ENCODE assay signal across 11 mouse cellular contexts in the genomic region with DNA sequence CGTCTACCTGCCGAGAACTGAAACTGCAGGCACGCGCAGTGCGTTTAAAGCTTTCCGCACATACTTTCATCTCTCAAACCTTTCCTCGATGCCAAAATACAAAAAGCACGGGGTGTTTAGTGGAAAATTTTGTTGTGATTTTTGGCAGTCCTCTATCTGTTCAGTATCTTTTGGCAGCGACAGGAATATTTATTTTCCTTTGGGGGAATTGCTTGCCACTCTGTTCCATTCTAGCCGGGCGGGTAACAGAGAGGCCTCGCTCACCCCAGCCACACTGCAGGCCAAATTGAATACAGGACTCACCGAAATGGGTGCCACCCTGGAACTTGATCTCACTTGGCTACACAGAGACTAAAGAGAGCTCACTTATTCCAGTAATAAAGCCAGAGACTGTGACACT.
DNase-seq lines count a peak whose midpoint lies in the region; ATAC-seq lines count a peak whose summit lies in the region.
"Had no signal": no experiment of that assay in that cellular context is flagged by ENCODE, and none has a peak within 500 bp of the region (broad histone marks: within the 10 kb centered on the region; RNA-seq: fewer than 3 reads in every experiment).

No protein-coding gene starts in this region.

- no peaks in the 10 kb centered on the region for H3K9me3 ChIP-seq in heart, embryonic 10.5 days
- no peaks in the 10 kb centered on the region for H3K9me3 ChIP-seq in intestine, embryonic 15.5 days
- H3K9me3 ChIP-seq: embryonic facial prominence, embryonic 12.5 days had no signal

- no peaks in the 10 kb centered on the region for H3K27me3 ChIP-seq in heart, embryonic 10.5 days (ENCODE audit: insufficient read depth, poor library complexity, severe bottlenecking)
- H3K27me3 ChIP-seq in intestine, embryonic 15.5 days (replicated peaks): no peaks in the 10 kb centered on the region
- H3K27me3 ChIP-seq: embryonic facial prominence, embryonic 12.5 days; Patski had no signal

- no peak overlapping the region for H3K4me2 ChIP-seq in intestine, embryonic 15.5 days (replicated peaks)
- H3K4me2 ChIP-seq: embryonic facial prominence, embryonic 12.5 days had no signal

- no peaks in the 10 kb centered on the region for H3K36me3 ChIP-seq in heart, embryonic 10.5 days
- H3K36me3 ChIP-seq in intestine, embryonic 15.5 days: no peaks in the 10 kb centered on the region
- H3K36me3 ChIP-seq: embryonic facial prominence, embryonic 12.5 days had no signal

- no peak overlapping the region for H3K27ac ChIP-seq in heart, embryonic 10.5 days
- H3K27ac ChIP-seq in intestine, embryonic 15.5 days: no peak overlapping the region
- H3K27ac ChIP-seq: embryonic facial prominence, embryonic 12.5 days had no signal

- 56% methylated on average over 13 of the region's 13 CpGs for WGBS in heart, embryonic 10.5 days
- WGBS in intestine, embryonic 15.5 days: 66% methylated on average over 13 of the region's 13 CpGs

- H3K4me1 ChIP-seq in heart, embryonic 10.5 days: no peaks in the 10 kb centered on the region
- H3K4me1 ChIP-seq in intestine, embryonic 15.5 days (replicated peaks): no peaks in the 10 kb centered on the region
- H3K4me1 ChIP-seq: embryonic facial prominence, embryonic 12.5 days had no signal

- ATAC-seq in intestine, embryonic 15.5 days: no peak
- ATAC-seq: Patski had no signal

- no peak overlapping the region for H3K4me3 ChIP-seq in heart, embryonic 10.5 days
- no peak overlapping the region for H3K4me3 ChIP-seq in intestine, embryonic 15.5 days (replicated peaks)
- H3K4me3 ChIP-seq: embryonic facial prominence, embryonic 12.5 days had no signal

- peak; percentile 96 for DNase-seq in heart, adult 11 months
- no peak for DNase-seq in heart, embryonic 10.5 days (ENCODE audit: low spot score)
- DNase-seq in layer of hippocampus, adult 9-11 months: peak; percentile 8
- DNase-seq in layer of hippocampus, adult 8-10 months (ENCODE audit: low spot score in 2 of 2): no peak
- DNase-seq in adrenal gland, postnatal 36 days: peak; percentile 27 to 39
- DNase-seq in layer of hippocampus, postnatal 36 days: peak; percentile 13 to 23
- DNase-seq: cerebellum, adult 9-11 months; thymus, postnatal 25 days had no signal

- H3K9ac ChIP-seq in intestine, embryonic 15.5 days: no peak overlapping the region
- H3K9ac ChIP-seq: embryonic facial prominence, embryonic 12.5 days had no signal

Comparison
In these comparisons a context has a peak if more than half of its experiments do, and no peak if none do; other contexts are left out.
1. DNase-seq: peak in heart, adult 11 months (single experiment), layer of hippocampus, adult 9-11 months (single experiment), adrenal gland, postnatal 36 days (2 of 2) and layer of hippocampus, postnatal 36 days (2 of 2); none in heart, embryonic 10.5 days (single experiment) and layer of hippocampus, adult 8-10 months (0 of 2).